Mouse (Mus musculus) ES-E14 (cell line): Measurements from ENCODE around the gene Lrrc1. TPM values are rescaled to one million over a fixed set of nuclear protein-coding genes. Genes with fewer than 3 reads are reported as not detected.

Experiments used
- DNase-seq: peaks from one replicate; pipeline ENCODE4 v3.0.0-alpha.2; 2013; ENCODE audit warnings: low read depth, low spot score
- H3K27ac ChIP-seq: 2 replicates; pipeline ENCODE4 v1.5.1; 2012; ENCODE audit warnings: low read depth, mild to moderate bottlenecking, low read length, moderate library complexity, mixed read lengths; ENCODE audit not compliant: poor library complexity, insufficient read depth, severe bottlenecking
- H3K36me3 ChIP-seq: 2 replicates; pipeline ENCODE4 v1.6.1; 2012; ENCODE audit warnings: mild to moderate bottlenecking, low read length, moderate library complexity, mixed read lengths; ENCODE audit not compliant: control insufficient read depth, poor library complexity, insufficient read depth, severe bottlenecking
- H3K4me1 ChIP-seq, 2 experiments: fragments of 150-350 bp in 1 of 2; sonication (generic) in 1 of 2; 2 replicates each; pipeline ENCODE4 v1.6.1; 2012; ENCODE audit warnings: low read length in 2 of 2, mild to moderate bottlenecking in 1 of 2, mixed read lengths in 1 of 2; ENCODE audit not compliant: control insufficient read depth in 2 of 2, insufficient read depth in 2 of 2, poor library complexity in 1 of 2
- H3K4me3 ChIP-seq, 2 experiments: fragments of 150-350 bp in 1 of 2; sonication (generic) in 1 of 2; 2 replicates each; pipeline ENCODE4 v1.5.1; 2012; ENCODE audit warnings: low read length in 2 of 2, low read depth in 1 of 2, mild to moderate bottlenecking in 1 of 2, mixed read lengths in 1 of 2; ENCODE audit not compliant: insufficient read depth in 1 of 2, poor library complexity in 1 of 2, severe bottlenecking in 1 of 2
- H3K9ac ChIP-seq: 2 replicates; pipeline ENCODE4 v1.6.1; 2012; ENCODE audit warnings: low read depth, mild to moderate bottlenecking, low read length, mixed read lengths; ENCODE audit not compliant: poor library complexity, insufficient read depth, severe bottlenecking
- H3K9me3 ChIP-seq: fragments of 150-350 bp; sonication (generic); 2 replicates; pipeline ENCODE4 v1.6.1; 2012; ENCODE audit warnings: low read depth, mild to moderate bottlenecking, low read length; ENCODE audit not compliant: control insufficient read depth, insufficient read depth
- CHD2 ChIP-seq: IDR thresholded peaks from 2 replicates; pipeline ENCODE4 v1.6.1; 2014; ENCODE audit warnings: mild to moderate bottlenecking, low read depth, low read length, inconsistent platforms
- HCFC1 ChIP-seq: IDR thresholded peaks from 2 replicates; pipeline ENCODE4 v1.6.1; 2012; ENCODE audit warnings: low read length, inconsistent platforms, borderline replicate concordance; ENCODE audit not compliant: insufficient read depth
- MAFK ChIP-seq: IDR thresholded peaks from 2 replicates; pipeline ENCODE4 v1.6.1; 2014; ENCODE audit warnings: mild to moderate bottlenecking, low read depth, low read length, inconsistent platforms; ENCODE audit not compliant: insufficient read depth
- ZC3H11A ChIP-seq: IDR thresholded peaks from 2 replicates; pipeline ENCODE4 v1.6.1; 2012; ENCODE audit warnings: low read depth, mild to moderate bottlenecking, inconsistent platforms, low read length, borderline replicate concordance
- ZNF384 ChIP-seq: IDR thresholded peaks from 2 replicates; pipeline ENCODE4 v1.6.1; 2012; ENCODE audit warnings: low read depth, low read length, inconsistent platforms
- in situ Hi-C, 2 experiments: fragments of 600-800 bp; cut with MboI; formaldehyde crosslinking; loops; one replicate each; pipeline ENCODE4 v1.15.1; 2025; ENCODE audit warnings: low sequenced_read_pairs in 2 of 2, inconsistent platforms in 1 of 2; ENCODE audit not compliant: unreplicated experiment in 2 of 2
- total RNA-seq: library from RNA; depleted of rRNA; stranded (reverse); fragments of 300-350 nt; gene quantifications from 2 replicates; pipeline ENCODE4 v1.2.3, GENCODE M21; 2012

Lrrc1 gene
- total RNA-seq, 1 experiment = 7.7 TPM

GRCm38 (mm10) chr9:77507743-77508394 lies 36.8 kb downstream of the Lrrc1 start:
- Histone ChIP-seq H3K4me3 (no peak overlapping the region), H3K36me3 (no peaks in the 10 kb centered on the region), H3K9ac (no peak overlapping the region), H3K27ac (no peak overlapping the region), H3K4me1 (no peaks in the 10 kb centered on the region; a peak in 1 of 4 replicates), H3K9me3 (no peaks in the 10 kb centered on the region)
- in situ Hi-C loops = no loop called here
- TF ChIP-seq MAFK (no peak), HCFC1 (no peak), CHD2 (no peak), ZNF384 (no peak), ZC3H11A (no peak)
- no peak for DNase-seq

DNA sequence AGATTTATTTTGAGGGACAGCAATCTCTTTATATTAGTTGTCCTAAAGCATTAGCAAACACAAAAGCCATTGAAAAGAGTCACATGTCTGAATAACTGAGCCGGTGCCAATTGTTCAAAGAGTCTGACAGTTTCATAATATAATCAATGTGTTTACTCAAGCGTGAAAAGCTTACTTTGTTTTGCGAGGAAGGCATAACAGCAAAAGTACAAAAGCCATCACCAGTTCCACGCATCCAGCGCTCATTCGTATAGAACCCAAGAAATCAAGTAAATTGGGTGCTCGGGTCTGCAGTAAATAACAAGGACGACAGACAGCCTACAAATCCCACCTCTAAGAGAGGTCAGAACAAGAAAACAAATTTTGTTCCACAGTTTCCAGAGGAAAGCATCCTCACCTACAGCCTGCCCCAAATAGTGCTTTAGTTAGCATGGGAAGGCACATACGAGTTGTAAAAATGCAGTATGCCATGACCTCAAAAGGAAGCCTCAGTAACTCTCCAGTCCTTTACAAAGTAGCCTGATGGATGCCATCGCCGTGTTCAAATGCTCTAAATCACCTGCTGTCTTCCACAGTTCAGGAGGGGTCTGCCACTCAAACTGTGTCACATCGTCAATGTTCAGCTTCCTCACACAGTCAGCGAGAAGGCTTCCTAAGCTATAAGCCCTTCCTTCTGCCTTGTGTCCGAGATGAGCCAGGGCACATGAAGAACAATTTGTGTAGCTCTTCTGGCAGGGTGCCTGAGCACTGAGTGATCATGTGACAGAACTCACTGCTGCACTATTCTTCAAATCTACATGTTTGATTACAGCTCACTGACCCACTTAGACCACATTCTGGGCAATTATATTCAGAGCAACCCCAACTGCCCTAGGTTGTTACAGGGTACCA lies 41.9 kb downstream of the Lrrc1 start:
- DNase-seq = no peak
- Histone ChIP-seq H3K36me3 (no peaks in the 10 kb centered on the region), H3K4me1 (peaks cover 2 to 6% of the 10 kb centered on the region in 2 experiments; a peak in 2 of 4 replicates), H3K4me3 (no peak overlapping the region), H3K9ac (no peak overlapping the region), H3K9me3 (no peaks in the 10 kb centered on the region), H3K27ac (no peak overlapping the region)
- in situ Hi-C loops = no loop called here
- no peak for TF ChIP-seq MAFK
- no peak for TF ChIP-seq ZC3H11A
- TF ChIP-seq ZNF384 = no peak
- no peak for TF ChIP-seq HCFC1
- no peak for TF ChIP-seq CHD2

GRCm38 (mm10) chr9:77502171-77502547 lies 42.5 kb downstream of the Lrrc1 start:
- no peak for TF ChIP-seq ZC3H11A
- TF ChIP-seq HCFC1 = no peak
- TF ChIP-seq MAFK = no peak
- no peak for TF ChIP-seq ZNF384
- no peak for TF ChIP-seq CHD2
- Histone ChIP-seq H3K9me3 (no peaks in the 10 kb centered on the region), H3K9ac (no peak overlapping the region), H3K4me1 (peaks cover 2 to 8% of the 10 kb centered on the region in 2 experiments; a peak in 2 of 4 replicates), H3K27ac (no peak overlapping the region), H3K4me3 (no peak overlapping the region), H3K36me3 (no peaks in the 10 kb centered on the region)
- in situ Hi-C loops = no loop called here
- no peak for DNase-seq

- no peaks in the 10 kb centered on the region for H3K36me3 ChIP-seq
- no peak for TF ChIP-seq HCFC1
- no peak for TF ChIP-seq ZNF384
- no peak for TF ChIP-seq ZC3H11A
- no peak for TF ChIP-seq MAFK
- no peak for TF ChIP-seq CHD2
- no peak overlapping the region for H3K9ac ChIP-seq
- H3K4me1 ChIP-seq = peaks cover 2 to 11% of the 10 kb centered on the region in 2 experiments; a peak in 2 of 4 replicates
- H3K9me3 ChIP-seq = no peaks in the 10 kb centered on the region
- H3K4me3 ChIP-seq = no peak overlapping the region
- H3K27ac ChIP-seq = no peak overlapping the region
- in situ Hi-C loops = no loop called here
- no peak for DNase-seq
These were observed 45.6 kb downstream of the Lrrc1 start for GRCm38 (mm10) chr9:77499084-77499483.
